Mouse (Mus musculus) neutrophil, adult 5-6 weeks (primary cell): Measurements from ENCODE around the gene Tyk2. TPM values are rescaled to one million over a fixed set of nuclear protein-coding genes. Genes with fewer than 3 reads are reported as not detected.

Experiments used
- ATAC-seq: fragments of 151-379, 151-347 bp; 2 replicates; pipeline ENCODE4 v1.8.0; 2017; ENCODE audit warnings: mild to moderate bottlenecking, moderate TSS enrichment; ENCODE audit not compliant: insufficient number of reproducible peaks, poor library complexity, low FRiP score, severe bottlenecking; ENCODE audit errors: extremely low read depth
- total RNA-seq: library from RNA; stranded (forward); fragments of 200-1000 nt; gene quantifications from 2 replicates; pipeline ENCODE4 v1.2.3, GENCODE M21; 2017

Tyk2 gene
- total RNA-seq, 1 experiment from 2014 or later = 30.4 TPM

GRCm38 (mm10) chr9:21124837-21125236, 6.2 kb downstream of the Tyk2 start:
- no peak for ATAC-seq

GRCm38 (mm10) chr9:21121483-21121882, 9.6 kb downstream of the Tyk2 start:
- ATAC-seq = no peak

- no peak for ATAC-seq
These were observed 14.0 kb downstream of the Tyk2 start for GRCm38 (mm10) chr9:21117073-21117472.

- no peak for ATAC-seq
These were observed 15.9 kb downstream of the Tyk2 start for GRCm38 (mm10) chr9:21115105-21115504.

GRCm38 (mm10) chr9:21114190-21114589, 16.9 kb downstream of the Tyk2 start:
- ATAC-seq = no peak

- ATAC-seq = no peak
These were observed 17.3 kb downstream of the Tyk2 start for GRCm38 (mm10) chr9:21113751-21114150.

GRCm38 (mm10) chr9:21107607-21108237, 23.3 kb downstream of the Tyk2 start:
- ATAC-seq = no peak

- no peak for ATAC-seq
These were observed 25.1 kb downstream of the Tyk2 start for GRCm38 (mm10) chr9:21105760-21106564.

GRCm38 (mm10) chr9:21104814-21105213, 26.2 kb downstream of the Tyk2 start:
- ATAC-seq = no peak

GRCm38 (mm10) chr9:21102076-21102475, 29.0 kb downstream of the Tyk2 start:
- ATAC-seq = no peak

- ATAC-seq = no peak
These were observed 30.4 kb downstream of the Tyk2 start for GRCm38 (mm10) chr9:21100447-21101161.

GRCm38 (mm10) chr9:21097793-21098192, 33.2 kb downstream of the Tyk2 start:
- no peak for ATAC-seq

GRCm38 (mm10) chr9:21095958-21096357, 35.1 kb downstream of the Tyk2 start:
- no peak for ATAC-seq

- ATAC-seq = no peak
These were observed 37.6 kb downstream of the Tyk2 start for GRCm38 (mm10) chr9:21093423-21093822.

- peak; percentile 98 for ATAC-seq
These were observed 39.2 kb downstream of the Tyk2 start, which contains the start of the genes Gm38431 and Raver1 for GRCm38 (mm10) chr9:21091707-21092320. Gm38431 (minus strand) TSS chr9:21091997. Raver1 (minus strand) TSS chr9:21092008.

- no peak for ATAC-seq
These were observed 39.9 kb downstream of the Tyk2 start for GRCm38 (mm10) chr9:21090972-21091706.

- no peak for ATAC-seq
These were observed 40.5 kb downstream of the Tyk2 start for GRCm38 (mm10) chr9:21090537-21090936.

- no peak for ATAC-seq
These were observed 47.7 kb downstream of the Tyk2 start for GRCm38 (mm10) chr9:21083324-21083723.

GRCm38 (mm10) chr9:21081127-21081526, 49.9 kb downstream of the Tyk2 start:
- no peak for ATAC-seq
